Mouse (Mus musculus) central nervous system, embryonic 11.5 days (tissue): ENCODE results near the gene Grsf1. TPM values are rescaled to one million over a fixed set of nuclear protein-coding genes. Genes with fewer than 3 reads are reported as not detected.

Source experiments
- polyA plus RNA-seq: library from polyadenylated mRNA; depleted of rRNA; stranded (reverse); fragments of >200 nt; gene quantifications from 2 replicates; pipeline ENCODE4 v1.2.3, GENCODE M21; 2012; rRNA removed

Grsf1 gene
- 79.4 and 81.8 TPM in 2 replicates for polyA plus RNA-seq

GRCm38 (mm10) chr5:88675443-88676387 lies at the start of gene Grsf1:
Gene Grsf1 (minus strand): TSS chr5:88676171.

GRCm38 (mm10) chr5:88720116-88721002 lies 44.4 kb upstream of the Grsf1 start, which contains the start of gene Mob1b:
Gene Mob1b (plus strand): TSS chr5:88720855.

Other genes with a start within 250 kb of the Grsf1 start
- gene Ambn, start 220.2 kb downstream of the Grsf1 start, polyA plus RNA-seq, result 0.02 and 0.06 TPM in 2 replicates
- 0.04 TPM in 1 of 2 replicates, not detected in the other for gene Enam, start 188.2 kb downstream of the Grsf1 start, polyA plus RNA-seq
- gene Jchain, start 148.3 kb downstream of the Grsf1 start, polyA plus RNA-seq, result 0.47 and 0.72 TPM in 2 replicates
- 61.8 and 130 TPM in 2 replicates for gene Utp3, start 121.7 kb downstream of the Grsf1 start, polyA plus RNA-seq
- gene Rufy3, start 111.1 kb downstream of the Grsf1 start, polyA plus RNA-seq, result 63.4 and 75.6 TPM in 2 replicates
- gene Mob1b, start 44.7 kb upstream of the Grsf1 start, polyA plus RNA-seq, result 12.8 and 18.6 TPM in 2 replicates
- 38.7 and 52.8 TPM in 2 replicates for gene Dck, start 88.8 kb upstream of the Grsf1 start, polyA plus RNA-seq
- 1.9 and 2.7 TPM in 2 replicates for gene Slc4a4, start 210.6 kb upstream of the Grsf1 start, polyA plus RNA-seq